Comparison of ENCODE assay signal across 8 mouse cellular contexts in the genomic region with DNA sequence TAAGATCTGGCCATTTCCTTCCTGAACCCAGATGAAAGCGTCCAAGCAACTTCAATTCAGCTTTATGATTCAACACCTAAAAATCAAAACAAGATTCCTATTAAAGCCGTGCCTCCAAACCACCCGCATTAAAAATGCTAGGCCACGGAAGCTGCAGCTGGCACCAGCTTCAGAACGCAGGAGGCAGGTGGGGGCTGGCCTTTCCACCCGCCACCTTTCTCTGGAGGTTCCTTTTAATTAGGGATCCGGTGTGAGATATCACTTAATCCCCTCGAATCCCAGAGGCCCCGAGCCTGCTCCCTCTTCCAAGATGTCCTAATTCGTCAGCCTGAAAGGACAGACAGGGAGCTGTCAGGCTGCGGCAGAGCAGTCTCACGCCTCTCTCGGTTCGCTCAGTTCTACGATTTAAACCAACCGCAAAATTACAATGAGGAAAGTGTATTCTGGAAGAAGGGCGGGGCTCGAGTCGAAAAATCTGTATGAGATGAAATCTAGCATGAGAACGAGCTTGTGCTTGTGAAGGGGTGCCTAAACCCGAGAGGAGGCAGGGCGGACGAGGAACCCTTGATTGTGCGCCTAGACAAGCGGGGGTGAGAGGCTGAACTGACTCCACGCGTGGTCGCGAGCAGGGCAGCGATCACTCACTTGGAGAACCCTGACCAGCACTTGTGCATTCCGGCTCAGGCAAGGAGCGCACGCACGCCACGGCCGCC. TPM values are rescaled to one million over a fixed set of nuclear protein-coding genes. Genes with fewer than 3 reads are reported as not detected.
DNase-seq lines count a peak whose midpoint lies in the region; ATAC-seq lines count a peak whose summit lies in the region.

No protein-coding gene starts in this region.

- peak; percentile 4 for DNase-seq in adrenal gland, adult 2 months
- DNase-seq in adrenal gland, adult 8-10 months, result no peak
- DNase-seq in lung, postnatal 25 days (ENCODE audit: low spot score), result no peak
- peak; percentile 12 for DNase-seq in mesoderm, embryonic 11.5 days (ENCODE audit: low read depth, low spot score)
- DNase-seq in T-cell, adult 2 months (ENCODE audit: low spot score), result no peak

- H3K27me3 ChIP-seq in lung, embryonic 15.5 days, result peaks cover 48% of the 10 kb centered on the region
- H3K27me3 ChIP-seq in heart, embryonic 16.5 days (ENCODE audit: control insufficient read depth, insufficient read depth, low read length), result peaks cover 3% of the 10 kb centered on the region; the same call in 1 of the 2 replicates

- H3K9ac ChIP-seq in lung, embryonic 15.5 days, result peak overlapping the region; percentile 53
- H3K9ac ChIP-seq in heart, embryonic 16.5 days (ENCODE audit: low read length), result peak overlapping the region; percentile 78

- H3K36me3 ChIP-seq in lung, embryonic 15.5 days, result no peaks in the 10 kb centered on the region
- H3K36me3 ChIP-seq in heart, embryonic 16.5 days (ENCODE audit: control insufficient read depth, insufficient read depth), result peaks cover 5% of the 10 kb centered on the region

- H3K4me2 ChIP-seq in lung, embryonic 15.5 days, result peak overlapping the region; percentile 97
- H3K4me2 ChIP-seq in heart, embryonic 16.5 days (ENCODE audit: low read depth, low read length), result peak overlapping the region; percentile 90

- peaks cover 30% of the 10 kb centered on the region for H3K4me1 ChIP-seq in lung, embryonic 15.5 days
- H3K4me1 ChIP-seq in heart, embryonic 16.5 days (ENCODE audit: control insufficient read depth, insufficient read depth, low read length), result peaks cover 19% of the 10 kb centered on the region

- H3K4me3 ChIP-seq in lung, embryonic 15.5 days, result peak overlapping the region; percentile 51
- peak overlapping the region; percentile 70 for H3K4me3 ChIP-seq in heart, embryonic 16.5 days (ENCODE audit: low read length)

- 0 out of 2 replicates have a peak overlapping the region, but pooled peaks have one; percentile 63 for H3K27ac ChIP-seq in lung, embryonic 15.5 days
- H3K27ac ChIP-seq in heart, embryonic 16.5 days (ENCODE audit: low read length), result peak overlapping the region; percentile 85

- no peaks in the 10 kb centered on the region for H3K9me3 ChIP-seq in lung, embryonic 15.5 days
- no peaks in the 10 kb centered on the region for H3K9me3 ChIP-seq in heart, embryonic 16.5 days (replicated peaks; ENCODE audit: control insufficient read depth, low read length)

- WGBS in lung, embryonic 15.5 days, result 2% methylated on average over 36 of the region's 36 CpGs
- 5% methylated on average over 36 of the region's 36 CpGs for WGBS in heart, embryonic 16.5 days

- ATAC-seq in lung, embryonic 15.5 days (ENCODE audit: borderline replicate concordance, extremely low read depth, low FRiP score, low TSS enrichment), result peak; percentile 15; the same call in 1 of the 2 replicates
- no peak for ATAC-seq in heart, embryonic 16.5 days (replicated peaks; ENCODE audit: extremely low read depth, insufficient read depth, low FRiP score)
- ATAC-seq in CD4-positive, CD25-positive, alpha-beta regulatory T cell, adult 4 months, result no peak

RNA-seq across cellular contexts. Expression of gene Stc2, which starts 1.5 kb away (rescaled TPM):
- 1 to 10 TPM in 1 of 2 experiments, under 1 TPM in 1; 0.63 to 1.2 TPM for total RNA-seq in adrenal gland, adult 2 months (2021)
- 0.30 and 0.39 TPM in 2 replicates for polyA plus RNA-seq in adrenal gland, adult 2 months (2012; rRNA removed)
- total RNA-seq in adrenal gland, adult 8-10 months (2022), result 1 to 10 TPM in 2 of 4 experiments, under 1 TPM in 2; 0.67 to 2.3 (median 1.3) TPM
- 3.0 and 3.7 TPM in 2 replicates for polyA plus RNA-seq in lung, embryonic 15.5 days (2015; fragmentation: Nextera tagmentation; extraction: Ambion mirVana)
- polyA plus RNA-seq in heart, embryonic 16.5 days (2015; fragmentation: Nextera tagmentation; extraction: Ambion mirVana), result 5.0 and 5.2 TPM in 2 replicates
- polyA plus RNA-seq in CD4-positive, CD25-positive, alpha-beta regulatory T cell, adult 4 months (2017; shearing (Covaris generic)), result 1 to 10 TPM in 1 of 2 experiments, under 1 TPM in 1; 0.16 to 1.7 TPM

Comparison
In these comparisons a context has a peak if more than half of its experiments do, and no peak if none do; other contexts are left out.
1. DNase-seq: peak in adrenal gland, adult 2 months (single experiment) and mesoderm, embryonic 11.5 days (single experiment); none in adrenal gland, adult 8-10 months (single experiment), lung, postnatal 25 days (single experiment) and T-cell, adult 2 months (single experiment).